Mouse (Mus musculus) MEL (cell line): ENCODE measurements at regions not wholly inside any gene's neighbourhood (a gene's known extent, or its start where the extent isn't known, plus 50 kb on each side); places are given as distances from the start of the nearest gene placed in this dataset.

Source experiments
- DNase-seq: peaks from one replicate; pipeline ENCODE4 v3.0.0; 2011; ENCODE audit warnings: low read depth, low spot score
- H3K27ac ChIP-seq: 2 replicates; pipeline ENCODE4 v1.5.1; 2012; ENCODE audit warnings: low read depth, mild to moderate bottlenecking, control low read depth, low read length, moderate library complexity; ENCODE audit not compliant: control insufficient read depth
- H3K27me3 ChIP-seq, 2 experiments: fragments of 150-350 bp in 1 of 2; sonication (generic) in 1 of 2; 2 replicates each; pipeline ENCODE4 v1.6.1; 2012; ENCODE audit warnings: low read length in 2 of 2, mild to moderate bottlenecking in 2 of 2, improper control_type of control experiment in 1 of 2, moderate library complexity in 1 of 2; ENCODE audit not compliant: insufficient read depth in 2 of 2, control insufficient read depth in 1 of 2
- H3K36me3 ChIP-seq, 2 experiments: 2 replicates each; pipeline ENCODE4 v1.6.1; 2012 to 2014; ENCODE audit warnings: low read length in 2 of 2, improper control_type of control experiment in 1 of 2, inconsistent platforms in 1 of 2, mild to moderate bottlenecking in 1 of 2; ENCODE audit not compliant: insufficient read depth in 2 of 2, control insufficient read depth in 1 of 2
- H3K4me1 ChIP-seq, 2 experiments: fragments of 150-350 bp in 1 of 2; sonication (generic) in 1 of 2; 2 replicates each; pipeline ENCODE4 v1.6.1; 2012; ENCODE audit warnings: low read length in 2 of 2, improper control_type of control experiment in 1 of 2, mild to moderate bottlenecking in 1 of 2; ENCODE audit not compliant: insufficient read depth in 2 of 2, control insufficient read depth in 1 of 2
- H3K4me3 ChIP-seq, 2 experiments: fragments of 150-350 bp in 1 of 2; sonication (generic) in 1 of 2; 2 replicates each; pipeline ENCODE4 v1.5.1; 2012; ENCODE audit warnings: low read depth in 2 of 2, low read length in 2 of 2, mild to moderate bottlenecking in 2 of 2, moderate library complexity in 2 of 2, control low read depth in 1 of 2, improper control_type of control experiment in 1 of 2; ENCODE audit not compliant: control insufficient read depth in 1 of 2, insufficient read depth in 1 of 2
- H3K79me2 ChIP-seq: 2 replicates; pipeline ENCODE4 v1.6.1; 2012; ENCODE audit warnings: mild to moderate bottlenecking, low read length, moderate library complexity; ENCODE audit not compliant: control insufficient read depth, poor library complexity, insufficient read depth
- H3K9ac ChIP-seq: 2 replicates; pipeline ENCODE4 v1.6.1; 2012; ENCODE audit warnings: low read depth, mild to moderate bottlenecking, control low read depth, low read length, moderate library complexity; ENCODE audit not compliant: control insufficient read depth, poor library complexity, severe bottlenecking
- H3K9me3 ChIP-seq: fragments of 150-350 bp; sonication (generic); replicated peaks from 2 replicates; pipeline ENCODE4 v1.6.1; 2012; ENCODE audit warnings: mild to moderate bottlenecking, low read length, improper control_type of control experiment, moderate library complexity; ENCODE audit not compliant: insufficient read depth
- ETS1 ChIP-seq: IDR thresholded peaks from 2 replicates; pipeline ENCODE4 v1.6.1; 2012; ENCODE audit warnings: low read depth, mild to moderate bottlenecking, inconsistent platforms, low read length, improper control_type of control experiment, moderate library complexity
- GABPA ChIP-seq: IDR thresholded peaks from 2 replicates; pipeline ENCODE4 v1.6.1; 2012; ENCODE audit warnings: low read depth, mild to moderate bottlenecking, inconsistent platforms, low read length, improper control_type of control experiment, moderate library complexity
- GATA1 ChIP-seq: IDR thresholded peaks from 2 replicates; pipeline ENCODE4 v1.6.1; 2011; ENCODE audit warnings: low read depth, low read length, improper control_type of control experiment
- HCFC1 ChIP-seq: IDR thresholded peaks from 2 replicates; pipeline ENCODE4 v1.6.1; 2012; ENCODE audit warnings: low read depth, mild to moderate bottlenecking, inconsistent platforms, low read length, improper control_type of control experiment, moderate library complexity
- JUND ChIP-seq: IDR thresholded peaks from 2 replicates; pipeline ENCODE4 v1.6.1; 2011; ENCODE audit warnings: low read depth, mild to moderate bottlenecking, improper control_type of control experiment, low read length
- MAX ChIP-seq: IDR thresholded peaks from 2 replicates; pipeline ENCODE4 v1.6.1; 2011; ENCODE audit warnings: low read length, improper control_type of control experiment
- MEF2A ChIP-seq: IDR thresholded peaks from 2 replicates; pipeline ENCODE4 v1.6.1; 2014; ENCODE audit warnings: low read depth, mild to moderate bottlenecking, inconsistent platforms, low read length, improper control_type of control experiment; ENCODE audit not compliant: poor library complexity, insufficient replicate concordance, severe bottlenecking; ENCODE audit errors: extremely low read depth
- MXI1 ChIP-seq: IDR thresholded peaks from 2 replicates; pipeline ENCODE4 v1.6.1; 2011; ENCODE audit warnings: mild to moderate bottlenecking, low read depth, low read length, improper control_type of control experiment
- MYB ChIP-seq: IDR thresholded peaks from 2 replicates; pipeline ENCODE4 v1.6.1; 2011; ENCODE audit warnings: mild to moderate bottlenecking, low read depth, low read length, improper control_type of control experiment
- MYC ChIP-seq: IDR thresholded peaks from 2 replicates; pipeline ENCODE4 v1.6.1; 2011; ENCODE audit warnings: low read depth, mild to moderate bottlenecking, low read length, improper control_type of control experiment, moderate library complexity
- NRF1 ChIP-seq: IDR thresholded peaks from 2 replicates; pipeline ENCODE4 v1.6.1; 2014; ENCODE audit warnings: low read depth, mild to moderate bottlenecking, inconsistent platforms, low read length, improper control_type of control experiment, moderate library complexity; ENCODE audit not compliant: poor library complexity, insufficient read depth, severe bottlenecking
- POLR2AphosphoS2 ChIP-seq: IDR thresholded peaks from 2 replicates; pipeline ENCODE4 v1.6.1; 2011; ENCODE audit warnings: low read length, improper control_type of control experiment
- SMC3 ChIP-seq: IDR thresholded peaks from 2 replicates; pipeline ENCODE4 v1.6.1; 2011; ENCODE audit warnings: low read depth, low read length, improper control_type of control experiment
- TAL1 ChIP-seq: IDR thresholded peaks from 2 replicates; pipeline ENCODE4 v1.6.1; 2012; ENCODE audit warnings: mild to moderate bottlenecking, inconsistent platforms, low read length, moderate library complexity, mixed read lengths
- UBTF ChIP-seq: IDR thresholded peaks from 2 replicates; pipeline ENCODE4 v1.6.1; 2012; ENCODE audit warnings: low read depth, mild to moderate bottlenecking, inconsistent platforms, low read length, improper control_type of control experiment, moderate library complexity, borderline replicate concordance; ENCODE audit not compliant: insufficient read depth
- USF2 ChIP-seq, 2 experiments: IDR thresholded peaks; 2 replicates each; pipeline ENCODE4 v1.6.1; 2011 to 2012; ENCODE audit warnings: improper control_type of control experiment in 2 of 2, low read length in 2 of 2, borderline replicate concordance in 1 of 2, inconsistent platforms in 1 of 2, low read depth in 1 of 2, mild to moderate bottlenecking in 1 of 2; ENCODE audit not compliant: insufficient read depth in 1 of 2
- ZC3H11A ChIP-seq: IDR thresholded peaks from 2 replicates; pipeline ENCODE4 v1.6.1; 2012; ENCODE audit warnings: low read depth, mild to moderate bottlenecking, inconsistent platforms, low read length, improper control_type of control experiment
- ZMIZ1 ChIP-seq: IDR thresholded peaks from 2 replicates; pipeline ENCODE4 v1.6.1; 2012; ENCODE audit warnings: low read depth, mild to moderate bottlenecking, inconsistent platforms, low read length, improper control_type of control experiment, moderate library complexity

GRCm38 (mm10) chr14:36583338-36584064 is 385.1 kb downstream of the Ccser2 start:
- Histone ChIP-seq H3K9me3 (no peaks in the 10 kb centered on the region), H3K27me3 (no peaks in the 10 kb centered on the region), H3K4me1 (no peaks in the 10 kb centered on the region), H3K79me2 (no peaks in the 10 kb centered on the region), H3K27ac (no peak overlapping the region), H3K36me3 (no peaks in the 10 kb centered on the region), H3K9ac (no peak overlapping the region), H3K4me3 (no peak overlapping the region)
- DNase-seq, result no peak
- TF ChIP-seq UBTF, result no peak
- no peak for TF ChIP-seq MEF2A
- no peak for TF ChIP-seq JUND
- TF ChIP-seq MYC, result no peak

- no peaks in the 10 kb centered on the region for H3K27me3 ChIP-seq
- H3K27ac ChIP-seq, result no peak overlapping the region
- H3K36me3 ChIP-seq, result no peaks in the 10 kb centered on the region
- H3K9me3 ChIP-seq, result no peaks in the 10 kb centered on the region
- no peaks in the 10 kb centered on the region for H3K79me2 ChIP-seq
- no peaks in the 10 kb centered on the region for H3K4me1 ChIP-seq
- DNase-seq, result no peak
- H3K9ac ChIP-seq, result no peak overlapping the region
- TF ChIP-seq USF2 (IDR thresholded peaks at IDR 0.05; ENCODE audit: borderline replicate concordance in 1 of 2, insufficient read depth in 1 of 2, low read depth in 1 of 2, low read length in 2 of 2) (no peak), ZC3H11A (no peak), ETS1 (no peak), POLR2AphosphoS2 (no peak), ZMIZ1 (no peak)
- no peak overlapping the region for H3K4me3 ChIP-seq
Measured at GRCm38 (mm10) chr14:36563229-36563865, 405.2 kb downstream of the Ccser2 start.

- no peak for DNase-seq
- Histone ChIP-seq H3K36me3 (no peaks in the 10 kb centered on the region), H3K79me2 (no peaks in the 10 kb centered on the region), H3K4me3 (no peak overlapping the region), H3K27ac (no peak overlapping the region), H3K27me3 (no peaks in the 10 kb centered on the region), H3K9me3 (no peaks in the 10 kb centered on the region), H3K4me1 (no peaks in the 10 kb centered on the region), H3K9ac (no peak overlapping the region)
- TF ChIP-seq USF2 (IDR thresholded peaks at IDR 0.05; ENCODE audit: borderline replicate concordance in 1 of 2, insufficient read depth in 1 of 2, low read depth in 1 of 2, low read length in 2 of 2) (no peak), NRF1 (no peak), POLR2AphosphoS2 (no peak), GABPA (no peak), MYC (no peak), GATA1 (no peak), HCFC1 (no peak), TAL1 (no peak), MAX (no peak), SMC3 (no peak), MXI1 (no peak), MYB (no peak), ZMIZ1 (no peak)
Measured at GRCm38 (mm10) chr14:36537402-36537801, 431.2 kb downstream of the Ccser2 start.
